Mouse (Mus musculus): ENCODE measurements around the gene Lrrc20. TPM values are rescaled to one million over a fixed set of nuclear protein-coding genes. Genes with fewer than 3 reads are reported as not detected.

Gene Lrrc20
- polyA plus RNA-seq, 1 experiment: not detected

- Histone ChIP-seq H3K27ac (ENCODE audit: insufficient read depth, low read depth, low read length) (no peak overlapping the region), H3K4me1 (ENCODE audit: control insufficient read depth, insufficient read depth, low read length) (peaks cover 3% of the 10 kb centered on the region; the same call in 1 of the 2 replicates), H3K4me3 (ENCODE audit: insufficient read depth, low read depth, low read length) (no peak overlapping the region)
- no peak for TF ChIP-seq POLR2A (IDR thresholded peaks at IDR 0.05; ENCODE audit: insufficient read depth, low read depth, low read length)
- no peak for TF ChIP-seq CTCF (IDR thresholded peaks at IDR 0.05; ENCODE audit: insufficient read depth, low read depth, low read length)
- 78% methylated on average over 20 of the region's 20 CpGs for WGBS
Observed at GRCm38 (mm10) chr10:61499505-61500466, 24.2 kb downstream of the Lrrc20 start.

- H3K27ac ChIP-seq (ENCODE audit: insufficient read depth, low read depth, low read length): no peak overlapping the region
- WGBS: 88% methylated on average over 7 of the region's 7 CpGs
- no peak overlapping the region for H3K4me3 ChIP-seq (ENCODE audit: insufficient read depth, low read depth, low read length)
- no peak for TF ChIP-seq POLR2A (IDR thresholded peaks at IDR 0.05; ENCODE audit: insufficient read depth, low read depth, low read length)
- TF ChIP-seq CTCF (IDR thresholded peaks at IDR 0.05; ENCODE audit: insufficient read depth, low read depth, low read length): no peak
- H3K4me1 ChIP-seq (ENCODE audit: control insufficient read depth, insufficient read depth, low read length): peaks cover 3% of the 10 kb centered on the region; the same call in 1 of the 2 replicates
Observed at GRCm38 (mm10) chr10:61500756-61501155, 25.2 kb downstream of the Lrrc20 start.

GRCm38 (mm10) chr10:61504073-61504472 is 28.5 kb downstream of the Lrrc20 start:
- WGBS: 83% methylated on average over 2 of the region's 2 CpGs
- Histone ChIP-seq H3K4me1 (ENCODE audit: control insufficient read depth, insufficient read depth, low read length) (no peaks in the 10 kb centered on the region), H3K4me3 (ENCODE audit: insufficient read depth, low read depth, low read length) (no peak overlapping the region), H3K27ac (ENCODE audit: insufficient read depth, low read depth, low read length) (no peak overlapping the region)
- TF ChIP-seq POLR2A (IDR thresholded peaks at IDR 0.05; ENCODE audit: insufficient read depth, low read depth, low read length): no peak

- no peak for TF ChIP-seq CTCF (IDR thresholded peaks at IDR 0.05; ENCODE audit: insufficient read depth, low read depth, low read length)
- TF ChIP-seq POLR2A (IDR thresholded peaks at IDR 0.05; ENCODE audit: insufficient read depth, low read depth, low read length): no peak
- no peak overlapping the region for H3K27ac ChIP-seq (ENCODE audit: insufficient read depth, low read depth, low read length)
- 78% methylated on average over 7 of the region's 7 CpGs for WGBS
- no peak overlapping the region for H3K4me3 ChIP-seq (ENCODE audit: insufficient read depth, low read depth, low read length)
- no peaks in the 10 kb centered on the region; the same call in 1 of the 2 replicates for H3K4me1 ChIP-seq (ENCODE audit: control insufficient read depth, insufficient read depth, low read length)
Observed at GRCm38 (mm10) chr10:61506381-61507200, 31.0 kb downstream of the Lrrc20 start.

GRCm38 (mm10) chr10:61509873-61510272 is 34.3 kb downstream of the Lrrc20 start:
- peaks cover 6% of the 10 kb centered on the region; the same call in 1 of the 2 replicates for H3K4me1 ChIP-seq (ENCODE audit: control insufficient read depth, insufficient read depth, low read length)

GRCm38 (mm10) chr10:61510809-61511208 is 35.2 kb downstream of the Lrrc20 start:
- Histone ChIP-seq H3K4me1 (ENCODE audit: control insufficient read depth, insufficient read depth, low read length) (peaks cover 6% of the 10 kb centered on the region; the same call in 1 of the 2 replicates), H3K27ac (ENCODE audit: insufficient read depth, low read depth, low read length) (no peak overlapping the region), H3K4me3 (ENCODE audit: insufficient read depth, low read depth, low read length) (no peak overlapping the region)
- TF ChIP-seq POLR2A (IDR thresholded peaks at IDR 0.05; ENCODE audit: insufficient read depth, low read depth, low read length) (no peak), CTCF (IDR thresholded peaks at IDR 0.05; ENCODE audit: insufficient read depth, low read depth, low read length) (no peak)
- WGBS: 39% methylated on average over 7 of the region's 7 CpGs

More at GRCm38 (mm10) chr10:61509873-61510272, 34.3 kb downstream of the Lrrc20 start:
- no peak for TF ChIP-seq CTCF (IDR thresholded peaks at IDR 0.05; ENCODE audit: insufficient read depth, low read depth, low read length)
- no peak for TF ChIP-seq POLR2A (IDR thresholded peaks at IDR 0.05; ENCODE audit: insufficient read depth, low read depth, low read length)
- 89% methylated on average over 5 of the region's 5 CpGs for WGBS
- Histone ChIP-seq H3K27ac (ENCODE audit: insufficient read depth, low read depth, low read length) (no peak overlapping the region), H3K4me3 (ENCODE audit: insufficient read depth, low read depth, low read length) (no peak overlapping the region)

GRCm38 (mm10) chr10:61512215-61512889 is 36.8 kb downstream of the Lrrc20 start:
- Histone ChIP-seq H3K4me1 (ENCODE audit: control insufficient read depth, insufficient read depth, low read length) (peaks cover 9% of the 10 kb centered on the region; the same call in 1 of the 2 replicates), H3K27ac (ENCODE audit: insufficient read depth, low read depth, low read length) (no peak overlapping the region), H3K4me3 (ENCODE audit: insufficient read depth, low read depth, low read length) (no peak overlapping the region)
- no peak for TF ChIP-seq CTCF (IDR thresholded peaks at IDR 0.05; ENCODE audit: insufficient read depth, low read depth, low read length)
- TF ChIP-seq POLR2A (IDR thresholded peaks at IDR 0.05; ENCODE audit: insufficient read depth, low read depth, low read length): no peak
- WGBS: 40% methylated on average over 11 of the region's 11 CpGs

- no peak overlapping the region for H3K4me3 ChIP-seq (ENCODE audit: insufficient read depth, low read depth, low read length)
- H3K27ac ChIP-seq (ENCODE audit: insufficient read depth, low read depth, low read length): no peak overlapping the region
- 93% methylated on average over 5 of the region's 5 CpGs for WGBS
- TF ChIP-seq CTCF (IDR thresholded peaks at IDR 0.05; ENCODE audit: insufficient read depth, low read depth, low read length): no peak
- TF ChIP-seq POLR2A (IDR thresholded peaks at IDR 0.05; ENCODE audit: insufficient read depth, low read depth, low read length): no peak
- H3K4me1 ChIP-seq (ENCODE audit: control insufficient read depth, insufficient read depth, low read length): peaks cover 13% of the 10 kb centered on the region
Observed at GRCm38 (mm10) chr10:61516866-61517265, 41.3 kb downstream of the Lrrc20 start.

All from olfactory bulb, adult 2 months (tissue).